Mouse (Mus musculus): ENCODE data around the gene Gclc. TPM values are rescaled to one million over a fixed set of nuclear protein-coding genes. Genes with fewer than 3 reads are reported as not detected.

Gclc gene
- 10 to 100 TPM; 44.9 TPM for total RNA-seq (2021)

DNA sequence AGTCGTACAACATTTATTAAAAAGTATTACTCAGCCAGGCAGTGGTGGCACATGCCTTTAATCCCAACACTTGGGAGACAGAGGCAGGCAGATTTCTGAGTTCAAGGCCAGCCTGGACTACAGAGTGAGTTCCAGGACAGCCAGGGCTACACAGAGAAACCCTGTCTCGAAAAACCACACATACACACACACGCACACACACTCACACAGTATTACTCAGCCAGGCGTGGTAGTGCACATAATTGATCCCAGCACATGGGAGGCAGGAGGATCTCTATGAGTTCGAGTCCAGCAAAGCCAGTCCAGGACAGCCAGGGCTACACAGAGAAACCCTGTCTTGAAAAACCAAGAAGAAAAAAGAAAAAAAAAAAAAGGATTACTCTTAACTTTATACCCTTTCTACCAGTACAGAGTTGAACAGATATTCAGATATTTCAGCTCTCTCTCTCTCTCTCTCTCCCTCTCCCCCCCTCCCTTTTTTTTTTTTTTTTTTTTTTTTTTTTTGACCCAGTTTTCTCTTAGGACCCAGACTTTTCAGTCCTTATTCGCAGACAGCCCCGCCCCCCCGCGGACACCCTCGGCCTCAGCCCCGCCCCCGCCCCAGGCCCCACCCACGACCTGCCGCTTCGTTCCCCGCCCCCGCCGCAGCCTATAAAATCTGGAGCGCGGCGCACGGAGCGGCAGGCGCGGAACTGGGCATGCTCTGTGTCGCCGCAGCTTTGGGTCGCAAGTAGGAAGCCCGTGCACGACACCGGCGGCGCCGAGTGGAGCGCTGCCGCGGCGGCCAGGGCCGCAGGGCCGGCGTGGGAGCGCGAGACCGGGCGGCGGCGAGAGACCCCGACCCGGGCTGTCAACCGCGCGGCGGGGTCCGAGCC, at the start of gene Gclc:
Gene Gclc (plus strand): TSS at position 683 of the 875 bp plus-strand sequence.
- DNase-seq: peak; percentile 88 to 91

DNA sequence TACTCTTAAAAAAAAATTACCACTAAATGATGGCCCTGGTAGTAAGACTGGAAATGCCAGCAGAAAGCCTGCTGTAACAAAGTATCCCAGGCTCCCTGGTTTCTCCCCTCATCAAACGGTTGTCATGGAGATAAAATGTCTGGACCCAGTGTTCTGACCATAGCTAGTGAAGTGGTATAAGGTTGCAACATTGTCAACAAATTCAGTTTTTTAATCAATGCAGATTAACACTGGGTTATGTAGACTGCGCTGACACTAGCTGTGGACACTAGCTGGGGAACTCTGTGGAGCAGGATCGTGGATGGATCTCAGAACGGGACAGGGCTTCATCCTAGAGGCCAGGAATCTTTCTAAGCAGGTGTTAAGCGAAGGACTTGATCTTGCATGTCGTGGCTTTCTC, 47.8 kb upstream of the Gclc start:
- no peak for DNase-seq

DNA sequence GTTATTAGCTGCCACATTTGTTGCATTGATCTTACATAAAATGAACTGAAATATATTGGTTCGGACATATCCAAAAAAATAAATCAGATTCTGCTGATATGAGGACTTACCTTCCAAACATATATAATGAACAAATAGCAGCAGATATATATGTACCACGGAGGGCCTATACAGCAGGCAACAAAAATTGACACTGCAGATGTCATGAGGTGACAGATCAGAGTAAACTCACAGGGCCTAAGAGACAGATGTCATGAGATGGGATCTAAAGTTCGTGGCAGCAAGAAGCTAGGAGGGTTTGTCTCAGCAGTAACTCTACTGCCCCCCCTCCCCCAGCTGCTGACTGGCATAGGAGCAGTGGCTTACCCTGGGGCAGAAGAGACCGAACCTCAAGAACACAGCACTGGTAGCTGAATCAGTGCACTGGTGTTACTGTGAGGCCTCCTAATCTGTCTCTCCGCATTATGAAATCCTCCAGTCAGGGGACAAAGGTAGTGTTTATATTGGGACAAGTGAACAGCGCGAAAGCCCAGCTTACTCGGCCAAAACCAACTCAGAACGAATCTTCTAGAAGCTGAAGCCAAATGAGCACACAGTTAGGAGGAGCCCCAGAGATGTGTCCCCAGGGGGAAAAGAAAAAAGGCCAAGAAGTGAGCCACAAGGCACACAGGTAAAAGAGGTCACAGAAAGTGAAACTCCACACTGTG, 46.7 kb upstream of the Gclc start:
- DNase-seq: no peak

DNA sequence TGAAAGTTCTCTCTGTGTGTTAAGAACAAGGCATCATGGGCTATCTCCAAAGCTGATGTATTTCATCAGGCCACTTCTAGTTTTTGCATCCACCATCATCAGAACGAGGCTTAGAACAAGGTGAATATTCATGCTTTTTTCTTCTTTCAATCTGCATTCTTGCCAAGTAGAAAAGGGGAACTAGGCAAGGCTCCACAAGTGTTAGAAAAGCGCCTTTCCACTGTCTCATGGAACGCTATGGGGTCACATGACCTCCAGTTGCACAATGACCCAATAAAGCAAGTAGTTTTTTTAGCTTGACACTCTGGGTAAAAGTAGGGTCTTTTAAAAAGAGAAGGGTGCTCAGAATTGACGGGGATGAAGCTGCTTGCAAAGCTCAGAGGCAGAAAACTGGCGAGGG, 45.4 kb upstream of the Gclc start:
- no peak for DNase-seq

DNA sequence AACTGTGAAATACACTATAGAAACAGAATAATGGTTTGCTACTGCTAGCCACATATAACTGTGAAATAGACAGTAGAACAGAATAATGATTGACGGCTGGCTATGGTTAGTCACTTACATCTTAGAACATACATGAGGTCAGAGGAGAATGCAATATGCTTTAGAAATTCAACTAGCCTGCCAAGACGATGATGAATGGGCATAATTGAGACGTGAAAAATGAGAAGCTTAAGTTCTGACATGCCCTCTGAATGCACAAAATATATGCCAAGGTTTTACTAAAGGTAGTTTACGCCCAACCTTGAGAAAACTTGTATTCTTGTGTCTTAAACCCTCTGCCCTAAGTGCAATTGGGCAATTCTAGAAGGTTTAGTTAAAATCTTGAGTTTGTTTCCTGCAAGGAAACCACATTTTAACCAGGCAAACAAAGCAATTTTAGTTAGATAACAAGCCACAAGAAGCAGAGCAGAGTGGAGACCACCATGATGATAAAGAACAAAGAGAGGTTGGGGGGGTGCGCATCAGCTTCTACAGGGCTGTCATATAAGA, 43.2 kb upstream of the Gclc start:
- no peak for DNase-seq

DNA sequence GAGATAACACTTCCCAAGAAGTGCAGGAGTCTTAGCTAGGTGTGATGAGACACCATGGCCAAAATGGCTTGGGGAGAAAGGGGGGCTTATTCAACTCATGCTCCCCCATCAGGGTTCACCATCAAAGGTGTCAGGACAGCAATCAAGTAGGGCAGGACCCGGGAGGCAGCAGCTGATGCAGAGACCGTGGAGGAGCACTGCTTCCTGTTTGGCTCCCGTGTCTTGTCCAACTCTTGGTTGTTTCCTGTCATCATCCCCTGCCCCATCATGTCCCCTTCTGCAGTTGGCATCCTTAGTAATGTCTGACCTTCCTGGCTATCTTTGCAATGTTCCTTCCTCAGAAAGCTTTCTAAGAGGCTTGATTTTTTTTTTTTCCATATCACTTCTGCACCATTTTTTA, 41.5 kb upstream of the Gclc start:
- DNase-seq: no peak

DNA sequence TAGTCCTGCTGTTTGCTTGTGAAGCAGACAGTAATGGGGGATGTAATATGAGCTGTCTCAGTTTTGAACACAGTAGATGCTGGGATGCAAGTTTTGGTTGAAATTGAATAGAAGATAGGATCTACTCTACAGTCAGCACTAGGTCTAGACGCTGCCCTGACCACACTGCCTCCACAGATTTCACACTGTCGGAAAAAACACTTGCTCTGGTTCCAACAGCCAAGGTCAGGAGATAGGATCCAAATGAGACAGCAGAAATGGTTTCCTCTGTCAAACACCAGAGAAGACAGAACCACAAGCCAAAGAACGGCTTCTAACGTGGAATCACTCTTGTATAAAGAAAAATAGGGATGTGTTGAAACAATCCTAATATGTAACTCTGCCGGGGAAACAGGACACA, 41.0 kb upstream of the Gclc start:
- no peak for DNase-seq

DNA sequence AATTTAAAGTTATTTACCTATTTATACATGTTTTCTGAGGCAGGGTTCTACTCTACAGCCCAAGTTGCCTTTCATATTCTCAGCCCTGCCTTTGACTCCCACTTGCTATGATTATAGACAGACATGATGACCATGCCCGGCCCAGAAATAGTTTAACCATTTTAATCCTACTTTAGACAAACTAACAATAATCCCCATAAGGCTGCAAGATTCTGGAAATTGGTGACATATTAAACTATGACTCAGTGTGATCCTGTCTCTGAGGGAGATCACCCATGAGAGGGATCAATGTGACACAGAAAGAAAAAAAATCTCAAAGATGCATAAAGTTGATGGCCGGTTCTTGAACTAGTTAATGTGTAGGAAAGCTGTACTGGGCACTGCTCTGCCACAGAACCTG, 39.1 kb upstream of the Gclc start:
- no peak for DNase-seq

DNA sequence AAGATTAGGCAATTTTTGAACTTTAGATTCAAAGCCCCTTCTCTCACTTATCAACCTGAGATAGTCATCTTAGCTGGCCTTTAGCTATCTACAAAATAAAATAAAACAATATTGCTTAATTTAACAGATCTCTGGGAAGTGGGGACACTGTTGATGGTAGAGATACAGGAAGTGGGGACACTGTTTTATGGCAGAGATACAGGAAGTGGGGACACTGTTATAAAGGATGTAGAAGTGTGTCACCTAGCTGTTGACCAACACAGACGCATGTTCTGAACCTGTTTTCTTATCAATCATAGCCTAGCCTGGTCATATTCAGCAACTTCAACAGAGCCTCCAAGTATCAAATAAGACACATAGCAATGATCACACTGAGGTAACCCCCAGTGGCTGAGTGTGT, 38.3 kb upstream of the Gclc start:
- no peak for DNase-seq

DNA sequence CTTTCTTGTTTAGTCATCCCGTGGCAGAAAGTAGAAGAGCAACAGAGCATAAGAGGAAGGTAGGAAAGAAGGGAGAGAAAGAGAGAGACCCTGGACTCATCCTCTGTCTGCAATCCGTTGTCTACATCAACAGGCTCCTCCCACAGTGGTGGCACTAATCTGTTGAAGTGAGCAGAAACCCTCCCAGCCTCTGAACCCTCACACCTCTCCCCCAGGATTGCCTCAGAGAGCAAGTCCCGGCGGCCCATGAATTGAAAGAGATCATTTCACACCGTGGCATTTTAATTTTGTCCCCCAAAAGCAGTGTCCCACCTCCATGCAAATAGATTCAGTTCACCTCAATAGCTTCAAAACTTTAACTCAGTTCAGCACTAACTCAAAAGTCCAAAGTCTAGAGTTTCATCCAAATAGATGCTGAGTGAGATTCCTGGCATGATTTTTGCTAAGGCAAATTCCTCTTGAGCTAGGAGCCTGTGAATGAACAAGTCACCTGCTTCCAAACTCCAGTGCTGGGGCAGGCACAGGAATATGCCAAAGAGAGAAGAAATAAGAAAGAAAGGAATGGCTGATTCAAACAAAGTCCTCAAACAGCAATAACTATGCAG, 36.4 kb upstream of the Gclc start:
- DNase-seq: no peak

DNA sequence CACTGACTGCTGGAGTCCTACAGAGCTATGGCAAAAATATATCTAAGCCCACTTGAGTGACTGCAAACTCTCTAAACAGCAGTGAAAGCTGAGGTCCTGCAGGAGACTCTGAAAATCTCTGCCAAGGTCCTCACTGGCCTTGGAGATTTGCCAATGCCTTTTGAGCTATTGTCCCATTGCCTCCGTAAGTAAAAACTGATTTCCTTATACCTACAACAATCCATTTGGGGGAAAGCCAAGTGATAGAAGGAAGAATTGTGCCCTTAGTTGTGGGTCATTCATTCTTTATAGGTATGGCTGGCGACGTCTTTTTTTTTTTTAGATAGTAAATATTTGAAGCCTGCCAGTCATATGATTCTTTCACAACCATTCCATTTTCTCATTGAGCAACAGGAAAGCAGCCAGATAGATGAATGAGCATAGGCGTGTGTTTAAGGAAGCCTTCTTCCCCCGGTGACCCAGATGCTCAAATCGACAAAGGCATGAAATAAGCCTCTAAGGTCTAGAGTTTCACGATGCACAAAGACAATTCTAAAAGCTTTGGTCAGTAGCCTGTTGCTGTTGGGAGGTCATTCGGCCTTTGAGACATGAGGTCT, 35.4 kb upstream of the Gclc start:
- no peak for DNase-seq

DNA sequence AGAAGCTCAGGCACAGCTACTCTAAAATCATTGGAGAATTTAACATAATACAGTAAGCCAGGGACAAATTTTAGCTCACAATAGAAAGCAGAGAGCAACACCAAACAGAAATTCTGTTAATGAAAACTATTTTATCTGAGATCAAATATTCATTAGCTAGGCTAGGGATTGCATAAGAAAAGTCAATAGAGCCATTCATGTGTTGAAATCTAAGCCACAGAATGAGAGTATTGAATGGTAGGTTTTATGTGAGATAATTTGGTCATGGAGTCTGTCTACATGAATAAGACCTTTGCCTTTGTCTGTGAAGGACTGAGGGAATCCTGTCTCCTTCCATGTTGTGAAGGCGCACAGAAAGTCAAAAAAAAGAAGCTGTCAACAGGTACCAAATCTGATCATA, 34.7 kb upstream of the Gclc start:
- DNase-seq: no peak

DNA sequence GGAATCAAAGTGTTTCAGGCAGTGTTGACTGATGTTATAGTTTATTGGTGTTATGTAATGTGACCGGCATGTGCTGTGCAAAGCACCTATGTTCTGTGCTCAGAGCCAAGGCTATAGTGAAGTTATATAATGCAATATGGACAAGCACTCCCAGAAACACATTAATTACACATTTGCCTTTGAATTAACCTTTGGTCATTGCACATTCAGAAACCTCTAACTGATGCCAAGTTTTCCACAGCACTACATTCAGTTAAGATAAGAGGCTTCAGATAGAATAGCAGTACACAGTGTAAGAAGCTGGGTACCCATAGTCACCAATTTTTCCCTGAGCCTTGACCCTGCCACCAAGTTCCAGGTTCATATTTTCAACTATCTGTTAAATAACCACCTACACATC, 32.0 kb upstream of the Gclc start:
- DNase-seq: no peak

DNA sequence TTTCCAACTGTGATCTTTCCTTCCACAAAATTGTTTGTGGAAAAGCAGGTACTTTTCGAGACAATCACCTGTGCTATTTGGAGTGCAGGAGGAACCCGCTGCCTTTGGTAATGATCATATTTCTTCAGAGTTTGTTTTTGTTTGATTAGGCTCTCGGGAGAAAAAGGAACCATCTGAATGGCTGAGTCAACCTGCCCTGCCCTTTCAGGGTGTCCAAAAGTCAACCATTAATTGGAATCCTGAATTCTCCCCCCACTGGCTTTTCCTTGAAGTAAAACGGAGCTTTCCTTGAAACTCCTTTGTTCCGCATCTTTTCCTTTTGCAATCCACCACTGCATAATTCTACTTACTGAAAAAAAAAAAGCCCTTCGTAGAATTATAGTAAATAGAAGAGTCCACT, 30.1 kb upstream of the Gclc start:
- no peak for DNase-seq

DNA sequence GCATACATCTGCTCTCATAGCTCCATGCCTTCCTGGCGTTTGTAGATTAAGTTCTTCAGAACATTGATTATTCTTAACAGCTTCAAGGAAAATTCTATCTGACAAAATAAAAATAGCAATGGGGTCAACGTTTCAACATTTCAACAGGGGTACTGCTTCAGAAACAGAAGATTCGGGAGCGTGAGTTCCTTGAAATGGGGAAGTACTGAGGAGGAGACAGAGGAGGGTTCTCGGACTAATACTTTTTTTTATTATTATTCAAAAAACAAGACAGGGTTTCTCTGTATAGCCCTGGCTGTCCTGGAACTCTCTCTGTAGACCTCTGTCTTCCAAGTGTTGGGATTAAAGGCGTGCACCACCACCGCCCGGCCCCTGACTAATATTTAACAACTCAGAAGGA, 28.9 kb upstream of the Gclc start:
- DNase-seq: no peak

DNA sequence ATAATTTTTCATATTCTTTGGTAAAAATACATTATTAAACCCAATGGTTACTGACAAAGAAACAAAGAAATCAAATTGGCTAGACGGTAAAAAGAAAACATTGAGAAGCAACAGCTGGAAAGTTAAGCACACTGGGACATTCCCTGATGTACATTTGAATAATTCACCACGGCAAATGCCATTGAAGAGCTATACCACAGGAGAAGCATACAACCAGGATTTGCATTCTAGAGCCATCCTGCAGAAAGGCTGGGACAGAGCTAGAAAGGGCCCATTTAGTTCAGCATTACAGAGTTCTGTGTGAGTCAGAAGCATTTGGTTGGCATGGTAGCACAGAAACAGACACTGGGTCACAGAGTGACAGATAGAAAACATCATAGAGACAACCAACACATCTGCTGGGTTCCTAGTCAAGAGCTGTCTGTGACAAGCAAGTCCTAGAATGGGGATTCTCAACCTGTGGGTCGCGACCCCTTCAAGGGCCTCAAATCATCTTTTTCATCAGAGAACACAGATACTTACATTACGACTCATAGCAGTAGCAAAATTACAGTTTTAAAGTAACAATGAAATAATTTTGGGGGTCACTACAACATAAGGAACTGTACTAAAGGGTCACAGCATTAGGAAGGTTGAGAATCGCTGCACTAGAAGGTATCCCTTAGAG, 28.2 kb upstream of the Gclc start:
- DNase-seq: no peak

DNA sequence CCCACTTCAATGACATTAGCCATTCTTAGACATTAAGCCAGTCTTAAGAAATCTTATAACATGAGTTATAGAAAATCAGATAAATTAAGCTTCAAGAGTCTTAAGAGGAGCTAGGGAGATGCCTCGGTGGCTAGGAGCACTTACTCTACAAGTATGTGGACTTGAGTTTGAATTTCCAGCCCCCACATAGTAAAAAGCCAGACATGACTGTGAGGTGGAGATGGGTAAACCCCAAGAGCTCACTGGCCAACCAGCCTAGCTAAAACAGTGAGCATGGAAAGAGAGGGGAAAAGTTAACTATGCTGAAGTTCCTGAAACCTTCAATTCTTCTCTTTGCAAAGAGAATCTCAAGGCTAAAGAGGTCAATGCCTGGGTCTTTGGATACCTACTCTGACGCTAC, 27.3 kb upstream of the Gclc start:
- no peak for DNase-seq

DNA sequence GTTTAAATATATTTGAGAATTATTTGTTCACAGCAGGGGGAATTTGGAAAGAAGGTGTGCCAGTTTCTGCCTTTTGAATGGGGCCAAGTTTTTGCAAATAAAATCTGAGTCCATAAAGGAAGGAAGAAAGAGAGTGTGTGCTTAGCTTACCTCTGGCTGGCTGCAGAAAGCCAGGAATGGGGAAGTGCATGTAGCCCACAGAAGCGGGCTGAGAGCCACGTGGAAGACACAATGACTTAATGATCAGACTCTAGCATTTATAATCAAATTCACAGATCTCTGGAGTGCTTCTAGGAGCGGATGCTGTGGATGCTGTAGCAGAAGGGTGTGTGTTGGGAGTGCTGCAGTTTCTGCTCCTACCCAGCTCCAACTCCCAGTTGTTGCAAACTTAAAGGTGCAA, 22.3 kb upstream of the Gclc start:
- no peak for DNase-seq

DNA sequence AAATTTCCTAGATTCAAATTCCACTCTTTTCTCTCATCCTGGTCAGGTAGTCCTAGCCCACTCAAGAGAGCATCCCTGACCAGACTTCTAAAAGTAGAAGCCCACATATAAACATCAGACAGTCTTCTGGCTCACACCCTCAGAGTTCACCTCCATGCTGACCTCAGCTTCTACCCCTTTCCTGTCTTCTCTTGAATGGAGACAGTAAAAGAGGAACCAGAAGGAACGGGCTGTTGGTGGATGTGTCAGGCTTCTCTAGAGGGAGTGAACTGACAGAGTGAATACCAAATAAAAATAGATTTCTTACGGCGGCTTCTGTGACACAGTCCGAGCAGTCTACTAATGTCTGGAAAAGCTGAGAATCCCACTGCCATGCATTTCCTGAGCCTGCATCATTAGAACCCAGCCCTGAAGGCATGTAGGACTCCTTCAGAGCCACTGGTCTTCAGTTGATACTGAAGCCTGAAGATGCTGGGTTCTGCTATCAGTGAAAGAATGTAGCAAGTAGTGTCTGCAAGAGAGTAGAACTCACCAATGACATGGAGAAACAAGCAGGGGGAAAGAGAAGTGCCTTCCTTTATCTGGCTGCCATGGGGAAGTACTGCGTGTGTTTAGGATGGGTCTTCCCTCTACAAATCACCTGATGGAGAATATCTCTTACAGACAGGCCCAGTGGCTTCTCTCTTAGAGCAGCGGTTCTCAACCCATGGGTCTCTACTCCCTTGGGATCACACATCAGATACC, 16.9 kb upstream of the Gclc start:
- DNase-seq: no peak

DNA sequence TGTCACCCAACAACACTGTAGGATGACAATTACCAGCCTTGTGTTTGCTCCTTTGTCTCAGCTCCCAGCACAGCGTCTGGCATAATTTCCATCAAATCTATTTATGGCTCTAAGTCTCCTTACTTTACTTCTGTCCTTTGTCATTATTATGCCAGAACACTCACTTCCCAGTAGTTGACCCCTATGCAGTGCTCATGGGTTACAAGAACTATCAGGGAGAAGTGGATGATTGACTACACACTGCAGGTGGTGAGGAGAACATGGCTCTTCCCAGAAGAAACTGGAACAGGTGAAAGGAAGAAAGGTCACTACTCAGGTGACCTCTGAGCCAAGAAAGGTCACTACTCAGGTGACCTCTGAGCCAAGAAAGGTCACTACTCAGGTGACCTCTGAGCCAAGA, 12.9 kb upstream of the Gclc start:
- no peak for DNase-seq

DNA sequence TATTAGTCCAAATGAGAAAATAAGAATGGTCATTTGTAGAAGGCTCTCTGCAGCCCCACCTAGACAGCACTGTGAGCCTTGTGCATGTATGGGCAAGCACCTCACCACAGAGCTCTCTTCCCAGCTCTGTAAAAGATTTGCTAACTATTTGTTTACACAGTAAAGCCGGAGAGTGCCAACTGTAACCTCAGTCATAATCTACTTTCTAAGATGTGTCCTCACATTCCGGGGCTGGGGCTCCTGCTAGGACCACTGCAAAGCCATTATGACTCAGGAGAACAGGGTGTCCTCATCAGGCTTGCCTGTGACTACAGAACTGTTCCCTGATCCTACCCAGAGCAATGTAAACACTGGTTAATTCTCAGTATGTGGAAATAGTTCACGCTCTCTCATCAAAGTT, 9.5 kb upstream of the Gclc start:
- DNase-seq: no peak

DNA sequence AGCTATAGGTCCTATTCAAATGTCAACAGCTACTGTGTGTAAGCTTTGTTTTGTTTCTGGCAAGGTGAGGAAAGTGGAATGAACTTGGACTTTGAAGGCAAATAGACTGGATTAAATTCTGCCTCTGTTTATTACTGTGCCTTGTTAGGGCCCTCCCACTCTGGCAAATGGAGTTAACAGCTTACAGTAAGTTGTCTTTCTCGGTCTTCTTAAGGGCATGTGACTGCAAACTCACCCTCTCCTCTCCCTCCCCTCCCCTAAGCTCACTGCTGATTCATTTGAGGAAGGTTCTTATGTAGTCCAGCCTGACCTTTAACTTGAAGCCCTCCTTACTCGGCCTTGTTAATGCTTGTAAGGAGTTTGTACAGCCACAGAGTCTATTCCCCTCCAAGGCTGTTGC, 8.0 kb upstream of the Gclc start:
- no peak for DNase-seq

All from layer of hippocampus, postnatal 36 days (tissue).